Mouse (Mus musculus) ES-Bruce4 (cell line): ENCODE measurements around the gene Arid2. TPM values are rescaled to one million over a fixed set of nuclear protein-coding genes. Genes with fewer than 3 reads are reported as not detected.

Experiments used
- H3K27ac ChIP-seq: 2 replicates; pipeline ENCODE4 v1.5.1; 2012; ENCODE audit warnings: low read length, inconsistent platforms; ENCODE audit not compliant: insufficient read depth
- H3K27me3 ChIP-seq: 2 replicates; pipeline ENCODE4 v1.6.1; 2012; ENCODE audit warnings: mild to moderate bottlenecking, low read length, inconsistent platforms; ENCODE audit not compliant: control insufficient read depth, poor library complexity, insufficient read depth, severe bottlenecking
- H3K36me3 ChIP-seq: 2 replicates; pipeline ENCODE4 v1.6.1; 2012; ENCODE audit warnings: inconsistent platforms, mild to moderate bottlenecking, low read length, moderate library complexity; ENCODE audit not compliant: control insufficient read depth, poor library complexity, insufficient read depth, severe bottlenecking
- H3K4me1 ChIP-seq: one replicate; pipeline ENCODE4 v1.8.1; 2011; ENCODE audit warnings: low read length; ENCODE audit not compliant: control insufficient read depth, insufficient read depth
- H3K4me3 ChIP-seq: 2 replicates; pipeline ENCODE4 v1.5.1; 2011; ENCODE audit warnings: low read depth, mild to moderate bottlenecking, low read length
- H3K9ac ChIP-seq: 2 replicates; pipeline ENCODE4 v1.6.1; 2012; ENCODE audit warnings: low read depth, mild to moderate bottlenecking, inconsistent platforms; ENCODE audit not compliant: poor library complexity, severe bottlenecking
- H3K9me3 ChIP-seq: replicated peaks from 2 replicates; pipeline ENCODE4 v1.6.1; 2012; ENCODE audit warnings: mild to moderate bottlenecking, low read length, inconsistent platforms; ENCODE audit not compliant: control insufficient read depth, poor library complexity, insufficient read depth, severe bottlenecking
- CTCF ChIP-seq: IDR thresholded peaks from one replicate; pipeline ENCODE4 v1.8.1; 2011; ENCODE audit warnings: low read depth, low read length
- EP300 ChIP-seq: IDR thresholded peaks from 2 replicates; pipeline ENCODE4 v1.6.1; 2011; ENCODE audit warnings: low read depth, low read length; ENCODE audit not compliant: insufficient read depth
- POLR2A ChIP-seq: IDR thresholded peaks from one replicate; pipeline ENCODE4 v1.8.1; 2011; ENCODE audit warnings: low read length; ENCODE audit not compliant: insufficient read depth
- polyA plus RNA-seq: library from polyadenylated mRNA; stranded (reverse); fragments of >200 nt; gene quantifications from 2 replicates; pipeline ENCODE4 v1.2.4, GENCODE M21; 2011; ENCODE audit warnings: low read depth; ENCODE audit not compliant: missing spikeins, insufficient read depth, insufficient read length

Gene Arid2
- polyA plus RNA-seq, 1 experiment, result 81.5 TPM

DNA sequence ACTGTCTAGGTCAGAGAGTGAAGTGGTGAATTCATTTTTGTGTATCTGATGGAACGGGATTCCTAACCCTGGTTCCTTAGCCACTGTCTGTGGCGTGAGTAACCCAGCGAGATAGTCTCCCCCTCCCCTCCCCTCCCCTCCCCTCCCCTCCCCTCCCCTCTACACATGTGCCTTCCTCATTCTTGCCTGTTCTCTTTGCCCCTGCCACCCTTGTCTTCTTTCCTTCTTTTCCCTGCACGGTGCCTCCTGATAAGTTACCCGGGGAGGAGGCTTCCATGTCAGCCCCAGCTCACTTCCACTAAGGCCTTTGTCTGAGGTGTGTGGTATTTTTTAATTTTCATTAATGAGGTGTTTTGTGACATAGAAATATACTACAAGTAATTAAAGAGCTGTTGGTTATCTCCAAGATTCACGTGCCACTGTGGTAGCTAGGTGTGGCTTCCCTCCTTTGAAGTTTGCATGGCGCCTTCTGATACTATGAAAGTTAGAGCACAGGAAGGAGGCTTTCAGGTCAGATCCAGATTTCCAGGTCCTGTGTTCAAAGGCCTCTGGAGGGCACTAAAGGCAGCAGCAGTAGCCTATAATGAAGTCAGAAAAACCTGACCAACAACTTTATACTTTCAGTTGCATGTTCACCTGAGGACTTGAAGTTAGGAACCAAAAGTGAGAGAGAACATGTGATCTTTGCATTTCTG, 57.4 kb downstream of the Arid2 start:
- Histone ChIP-seq H3K36me3 (no peaks in the 10 kb centered on the region; the same call in 1 of the 2 replicates), H3K27ac (no peak overlapping the region), H3K27me3 (no peaks in the 10 kb centered on the region), H3K9me3 (no peaks in the 10 kb centered on the region), H3K9ac (no peak overlapping the region), H3K4me3 (no peak overlapping the region), H3K4me1 (peaks cover 9% of the 10 kb centered on the region)
- TF ChIP-seq CTCF (no peak), EP300 (no peak), POLR2A (no peak)

DNA sequence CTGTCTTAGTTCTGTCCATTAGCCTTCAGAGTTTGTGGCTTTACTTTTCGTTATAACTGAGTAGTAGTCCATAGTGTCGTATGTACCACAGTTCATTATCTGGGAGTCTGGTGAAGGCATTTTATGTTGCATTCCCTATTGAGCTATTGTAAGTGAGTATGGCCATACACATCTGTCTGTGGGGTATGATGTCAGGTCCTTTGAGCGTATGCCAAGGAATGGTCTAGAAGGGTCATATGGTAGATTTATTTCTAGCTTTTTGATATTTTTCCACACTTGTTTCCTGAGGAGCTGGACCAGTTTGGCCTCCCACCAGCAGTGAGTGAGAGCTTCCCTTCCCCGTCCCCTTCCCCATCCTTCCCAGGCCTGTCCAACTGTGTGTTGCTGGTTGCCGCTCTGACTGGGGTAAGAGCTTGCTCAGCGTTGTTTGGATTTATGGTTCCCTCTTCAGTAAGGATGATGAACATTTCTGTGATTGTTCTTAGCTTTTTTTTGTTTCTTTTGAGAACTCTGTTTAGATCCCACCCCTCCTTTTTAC, 58.1 kb downstream of the Arid2 start:
- peaks cover 6% of the 10 kb centered on the region for H3K36me3 ChIP-seq
- no peaks in the 10 kb centered on the region for H3K9me3 ChIP-seq
- H3K27ac ChIP-seq, result no peak overlapping the region
- no peak overlapping the region for H3K4me3 ChIP-seq
- H3K9ac ChIP-seq, result no peak overlapping the region
- no peak for TF ChIP-seq CTCF
- no peak for TF ChIP-seq EP300
- no peak for TF ChIP-seq POLR2A
- peaks cover 9% of the 10 kb centered on the region for H3K4me1 ChIP-seq
- H3K27me3 ChIP-seq, result no peaks in the 10 kb centered on the region

DNA sequence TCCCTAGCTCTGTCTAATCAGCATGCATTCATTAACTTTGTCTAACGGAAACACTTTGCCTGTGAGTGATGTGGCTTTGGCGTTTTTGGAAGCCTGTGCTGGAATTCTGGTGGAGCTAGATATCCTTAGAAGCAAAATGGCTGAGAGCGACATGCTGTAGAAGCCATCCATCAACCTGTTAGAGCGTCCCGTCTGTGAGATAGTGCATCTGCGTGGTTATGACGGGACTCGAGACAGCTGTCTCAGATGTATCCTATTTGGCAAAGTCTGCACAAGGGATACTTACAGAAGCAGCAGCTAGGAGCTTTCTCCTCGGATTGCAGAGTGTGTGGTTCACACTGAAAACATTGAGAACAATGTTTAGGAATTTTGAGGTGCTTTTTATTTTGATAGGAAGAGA, 64.1 kb downstream of the Arid2 start:
- Histone ChIP-seq H3K27ac (no peak overlapping the region), H3K9ac (no peak overlapping the region)

DNA sequence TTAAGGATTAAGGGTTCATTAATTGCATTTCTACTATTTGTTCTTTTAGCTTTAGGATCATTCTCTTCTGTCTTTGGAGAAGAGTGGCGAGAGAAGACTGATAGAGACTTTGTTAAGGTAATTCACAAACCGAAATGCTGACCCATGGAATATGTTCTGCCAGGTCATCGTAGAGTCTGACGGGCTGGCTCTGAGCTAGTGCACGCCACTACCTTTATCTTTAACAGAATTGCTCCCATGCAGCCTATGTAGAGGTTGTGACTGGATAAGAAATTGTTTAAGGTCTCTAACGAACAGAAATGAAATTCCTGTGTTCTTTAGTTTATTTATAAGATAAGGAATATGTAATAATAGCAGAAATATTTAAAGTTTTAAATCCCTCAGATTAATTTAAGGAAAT, 71.6 kb downstream of the Arid2 start:
- Histone ChIP-seq H3K9me3 (no peaks in the 10 kb centered on the region), H3K27me3 (no peaks in the 10 kb centered on the region), H3K27ac (no peak overlapping the region), H3K4me3 (no peak overlapping the region), H3K36me3 (peaks cover 20% of the 10 kb centered on the region), H3K9ac (no peak overlapping the region), H3K4me1 (no peaks in the 10 kb centered on the region)
- TF ChIP-seq EP300, result no peak
- no peak for TF ChIP-seq POLR2A
- no peak for TF ChIP-seq CTCF

More for the DNA sequence above, 64.1 kb downstream of the Arid2 start:
- no peak overlapping the region for H3K4me3 ChIP-seq
- H3K9me3 ChIP-seq, result peaks cover 14% of the 10 kb centered on the region
- TF ChIP-seq POLR2A (no peak), EP300 (no peak), CTCF (no peak)
- H3K4me1 ChIP-seq, result no peaks in the 10 kb centered on the region
- peaks cover 32% of the 10 kb centered on the region for H3K36me3 ChIP-seq
- no peaks in the 10 kb centered on the region for H3K27me3 ChIP-seq

DNA sequence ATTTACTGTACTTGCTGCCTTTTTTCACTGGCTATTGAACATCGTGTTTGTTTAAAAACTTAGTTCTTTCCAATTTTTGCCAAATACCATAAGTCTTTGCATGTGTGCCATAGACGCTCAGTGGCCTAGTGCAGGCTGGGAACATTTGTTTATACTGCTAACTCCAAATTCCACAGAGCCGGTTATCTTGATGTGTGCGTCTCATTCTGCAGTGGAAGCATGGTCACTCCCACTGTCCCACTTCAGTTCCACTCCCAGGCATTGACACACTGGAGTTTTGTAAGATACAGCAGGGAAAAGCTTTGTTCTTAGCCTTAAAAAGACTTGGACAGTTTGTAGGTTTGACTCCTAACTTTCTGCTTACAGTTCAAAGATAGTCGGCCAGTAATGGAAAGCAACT, 73.3 kb downstream of the Arid2 start:
- Histone ChIP-seq H3K36me3 (peaks cover 20% of the 10 kb centered on the region), H3K9ac (no peak overlapping the region), H3K4me1 (no peaks in the 10 kb centered on the region), H3K27ac (no peak overlapping the region), H3K4me3 (no peak overlapping the region), H3K27me3 (no peaks in the 10 kb centered on the region), H3K9me3 (no peaks in the 10 kb centered on the region)
- TF ChIP-seq EP300, result no peak
- TF ChIP-seq POLR2A, result no peak
- no peak for TF ChIP-seq CTCF

DNA sequence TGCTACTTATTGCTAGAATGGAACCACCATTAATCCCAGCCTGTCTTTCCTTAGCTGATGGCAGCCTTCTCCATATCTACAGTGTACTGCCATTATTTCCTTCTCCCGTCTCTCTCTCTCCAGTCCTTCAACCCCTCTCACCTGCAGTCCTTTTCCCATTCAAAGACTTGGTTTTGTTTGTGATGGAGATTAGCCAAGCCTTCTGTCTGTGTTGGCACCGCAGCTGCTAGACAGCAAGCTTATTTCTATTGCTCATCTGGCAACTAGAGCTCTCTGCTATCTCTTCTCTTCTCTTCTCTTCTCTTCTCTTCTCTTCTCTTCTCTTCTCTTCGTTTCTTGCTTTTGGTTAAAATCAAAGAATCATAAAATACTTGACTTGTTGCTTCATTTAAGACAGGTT, 78.0 kb downstream of the Arid2 start:
- Histone ChIP-seq H3K9me3 (no peaks in the 10 kb centered on the region), H3K36me3 (peaks cover 38% of the 10 kb centered on the region), H3K4me3 (no peak overlapping the region), H3K4me1 (no peaks in the 10 kb centered on the region), H3K9ac (no peak overlapping the region), H3K27ac (no peak overlapping the region), H3K27me3 (no peaks in the 10 kb centered on the region)
- no peak for TF ChIP-seq CTCF
- no peak for TF ChIP-seq EP300
- TF ChIP-seq POLR2A, result no peak
